In genomic region chr1:151345109-151345862, GRCm38 (mm10) we compare ENCODE assay signal across 1 mouse cellular context.
TF ChIP-seq lines count a peak whose summit lies in the region.

No protein-coding gene starts in this region.

TF ChIP-seq in CH12.LX, 34 proteins besides CTCF, POLR2A, EP300 and RAD21 (continued from another document):
- TF ChIP-seq ZC3H11A (IDR thresholded peaks at IDR 0.05; ENCODE audit: low read depth, low read length): no peak
- peak; percentile 44; the same call in 1 of the 2 replicates for TF ChIP-seq HCFC1 (IDR thresholded peaks at IDR 0.05; ENCODE audit: low read depth, low read length)
